Mouse (Mus musculus) spleen, adult 18-20 months (tissue): Measurements from ENCODE around the gene Pgs1.

Experiments used
- DNase-seq, 2 experiments: peaks; one replicate each; pipeline ENCODE4 v3.0.0; 2022; ENCODE audit warnings: mixed read lengths in 2 of 2

Pgs1 gene

GRCm38 (mm10) chr11:117977694-117978360 lies 8.3 kb upstream of the Pgs1 start:
- DNase-seq, result no peak

GRCm38 (mm10) chr11:117979388-117979787 lies 6.7 kb upstream of the Pgs1 start:
- no peak for DNase-seq

- DNase-seq, result no peak
Observed at GRCm38 (mm10) chr11:117982426-117982825, 3.7 kb upstream of the Pgs1 start.

GRCm38 (mm10) chr11:117983770-117984169 lies 2.3 kb upstream of the Pgs1 start:
- DNase-seq, result no peak

GRCm38 (mm10) chr11:117987032-117987451 lies 950 bp downstream of the Pgs1 start:
- DNase-seq, result peak in 1 of 2 experiments; percentile 38

- no peak for DNase-seq
Observed at GRCm38 (mm10) chr11:117987968-117988367, 1.9 kb downstream of the Pgs1 start.

GRCm38 (mm10) chr11:117989241-117989640 lies 3.1 kb downstream of the Pgs1 start:
- DNase-seq, result no peak

- DNase-seq, result no peak
Observed at GRCm38 (mm10) chr11:117989926-117990325, 3.8 kb downstream of the Pgs1 start.

GRCm38 (mm10) chr11:117991502-117992470 lies 5.7 kb downstream of the Pgs1 start:
- DNase-seq, result no peak

- no peak for DNase-seq
Observed at GRCm38 (mm10) chr11:117993190-117994175, 7.4 kb downstream of the Pgs1 start.

- no peak for DNase-seq
Observed at GRCm38 (mm10) chr11:117994250-117995057, 8.4 kb downstream of the Pgs1 start.

GRCm38 (mm10) chr11:117995255-117995654 lies 9.2 kb downstream of the Pgs1 start:
- no peak for DNase-seq

- no peak for DNase-seq
Observed at GRCm38 (mm10) chr11:117995661-117996060, 9.6 kb downstream of the Pgs1 start.

GRCm38 (mm10) chr11:117996066-117996465 lies 10.0 kb downstream of the Pgs1 start:
- no peak for DNase-seq

GRCm38 (mm10) chr11:117997085-117997484 lies 11.0 kb downstream of the Pgs1 start:
- no peak for DNase-seq

- DNase-seq, result no peak
Observed at GRCm38 (mm10) chr11:117998356-117998755, 12.3 kb downstream of the Pgs1 start.

GRCm38 (mm10) chr11:117999260-117999934 lies 13.3 kb downstream of the Pgs1 start:
- DNase-seq, result no peak

- no peak for DNase-seq
Observed at GRCm38 (mm10) chr11:118000083-118000482, 14.0 kb downstream of the Pgs1 start.

GRCm38 (mm10) chr11:118000565-118001215 lies 14.6 kb downstream of the Pgs1 start:
- no peak for DNase-seq

GRCm38 (mm10) chr11:118003176-118003575 lies 17.1 kb downstream of the Pgs1 start:
- no peak for DNase-seq

GRCm38 (mm10) chr11:118003718-118004117 lies 17.6 kb downstream of the Pgs1 start:
- no peak for DNase-seq
